Mouse (Mus musculus) gonadal fat pad, adult 2 months (tissue): ENCODE data around the gene Zfp385a. TPM values are rescaled to one million over a fixed set of nuclear protein-coding genes. Genes with fewer than 3 reads are reported as not detected.

ENCODE experiments used
- DNase-seq: peaks from one replicate; pipeline ENCODE4 v3.0.0-alpha.2; 2012; ENCODE audit warnings: low read depth
- polyA plus RNA-seq: library from polyadenylated mRNA; depleted of rRNA; stranded (reverse); fragments of >200 nt; gene quantifications from 2 replicates; pipeline ENCODE4 v1.2.3, GENCODE M21; 2012

Zfp385a gene
- polyA plus RNA-seq, 1 experiment, result 17.8 TPM

GRCm38 (mm10) chr15:103363809-103364208, 23.9 kb upstream of the Zfp385a start:
- DNase-seq, result no peak

- DNase-seq, result no peak
Measured at GRCm38 (mm10) chr15:103362950-103363349, 23.1 kb upstream of the Zfp385a start.

GRCm38 (mm10) chr15:103362333-103362732, 22.4 kb upstream of the Zfp385a start:
- DNase-seq, result no peak

GRCm38 (mm10) chr15:103361269-103361668, 21.4 kb upstream of the Zfp385a start:
- no peak for DNase-seq

GRCm38 (mm10) chr15:103359869-103360602, 20.1 kb upstream of the Zfp385a start:
- no peak for DNase-seq

- DNase-seq, result no peak
Measured at GRCm38 (mm10) chr15:103359122-103359510, 19.2 kb upstream of the Zfp385a start.

GRCm38 (mm10) chr15:103358278-103359121, 18.6 kb upstream of the Zfp385a start:
- no peak for DNase-seq

GRCm38 (mm10) chr15:103357817-103358216, 17.9 kb upstream of the Zfp385a start:
- DNase-seq, result no peak

GRCm38 (mm10) chr15:103356130-103356529, 16.2 kb upstream of the Zfp385a start:
- no peak for DNase-seq

GRCm38 (mm10) chr15:103355420-103355819, 15.5 kb upstream of the Zfp385a start:
- DNase-seq, result no peak

- no peak for DNase-seq
Measured at GRCm38 (mm10) chr15:103354690-103355089, 14.8 kb upstream of the Zfp385a start.

- no peak for DNase-seq
Measured at GRCm38 (mm10) chr15:103353511-103354256, 13.8 kb upstream of the Zfp385a start.

GRCm38 (mm10) chr15:103352856-103353255, 13.0 kb upstream of the Zfp385a start:
- DNase-seq, result no peak

- DNase-seq, result no peak
Measured at GRCm38 (mm10) chr15:103347275-103347684, 7.4 kb upstream of the Zfp385a start.

- DNase-seq, result no peak
Measured at GRCm38 (mm10) chr15:103345789-103346188, 5.9 kb upstream of the Zfp385a start.

- DNase-seq, result no peak
Measured at GRCm38 (mm10) chr15:103343556-103343955, 3.7 kb upstream of the Zfp385a start.

- no peak for DNase-seq
Measured at GRCm38 (mm10) chr15:103343008-103343407, 3.1 kb upstream of the Zfp385a start.

GRCm38 (mm10) chr15:103342415-103342814, 2.5 kb upstream of the Zfp385a start:
- no peak for DNase-seq

GRCm38 (mm10) chr15:103341547-103341946, 1.7 kb upstream of the Zfp385a start:
- DNase-seq, result no peak

GRCm38 (mm10) chr15:103340786-103341185, 893 bp upstream of the Zfp385a start:
- no peak for DNase-seq

GRCm38 (mm10) chr15:103339166-103339960, 530 bp downstream of the Zfp385a start:
- no peak for DNase-seq

- DNase-seq, result no peak
Measured at GRCm38 (mm10) chr15:103338829-103339165, 1.1 kb downstream of the Zfp385a start.
